Mouse (Mus musculus): ENCODE measurements around the gene Myh6. TPM values are rescaled to one million over a fixed set of nuclear protein-coding genes. Genes with fewer than 3 reads are reported as not detected.

The Myh6 gene
- total RNA-seq, 2 experiments from 2014 or later = 15,879 to 17,172 TPM

DNA sequence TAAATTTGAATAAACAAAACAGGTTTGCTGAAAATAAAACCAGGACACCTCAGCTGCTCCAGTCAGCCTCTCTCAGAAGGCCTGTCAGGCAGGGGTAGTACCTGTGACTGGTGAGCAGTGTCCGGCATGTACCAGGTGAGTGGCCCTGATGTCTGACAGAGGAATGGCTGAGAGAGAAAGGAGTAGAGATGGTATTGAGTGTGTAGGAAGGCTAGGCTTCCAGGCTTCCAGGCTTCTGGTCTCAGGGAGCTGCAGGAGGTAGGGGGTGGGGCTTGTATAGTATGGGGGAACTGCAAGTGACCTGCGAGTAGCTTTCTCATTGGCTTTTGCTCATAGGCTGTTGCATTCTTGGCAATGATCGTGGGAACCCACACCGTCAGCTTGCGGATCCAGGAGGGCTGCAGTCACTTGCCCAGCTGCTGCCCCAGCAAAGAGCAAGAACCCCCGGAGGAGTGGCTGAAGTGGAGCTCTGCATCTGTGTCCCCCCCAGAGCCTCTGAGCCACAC, 34.0 kb downstream of the Myh6 start, which contains the start of gene Il25:
Il25 (plus strand) TSS at position 51 of the 506 bp plus-strand sequence.
- no peak for DNase-seq

DNA sequence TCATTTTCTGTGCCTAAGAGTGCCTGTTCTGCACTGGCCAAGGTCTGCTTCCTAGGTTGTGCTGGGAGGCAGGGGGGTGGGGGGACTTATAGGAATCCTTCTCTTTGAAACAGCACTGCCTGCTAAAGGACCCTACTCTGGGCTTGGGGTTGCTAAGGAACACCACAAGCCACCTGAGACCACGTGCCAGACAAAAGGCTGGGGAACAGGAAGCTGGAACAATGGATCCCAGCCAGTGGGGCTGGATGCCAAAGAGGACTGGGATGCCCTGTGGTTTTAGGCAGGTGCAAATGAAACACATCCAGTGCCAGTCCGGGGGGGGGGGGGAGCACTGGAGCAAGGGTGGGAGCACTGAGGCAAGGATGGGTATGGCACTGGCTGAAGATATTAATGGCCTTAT, 36.3 kb downstream of the Myh6 start:
- peak; percentile 59 for DNase-seq

- no peak for DNase-seq
These were observed 36.9 kb downstream of the Myh6 start for GRCm38 (mm10) chr14:54929801-54930200.

DNA sequence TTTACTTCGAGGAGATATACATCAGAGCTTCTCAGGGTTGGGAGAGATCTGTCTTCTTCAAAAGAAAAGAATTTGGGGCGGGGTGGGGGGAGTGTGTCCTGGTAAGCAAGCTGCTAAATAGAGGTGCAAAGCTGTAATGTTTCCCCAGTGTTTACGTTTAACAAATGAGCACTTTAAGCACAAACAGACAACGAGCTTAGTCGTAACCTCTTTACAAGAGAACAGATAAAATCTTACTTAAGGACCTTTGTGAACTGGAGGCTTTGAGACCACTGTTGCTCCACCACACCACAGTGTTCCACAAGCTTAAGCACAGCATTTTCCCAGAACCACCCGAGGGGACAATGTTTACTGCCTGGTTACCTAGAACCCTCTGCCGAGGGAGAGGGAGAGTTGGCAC, 39.4 kb downstream of the Myh6 start:
- no peak for DNase-seq

DNA sequence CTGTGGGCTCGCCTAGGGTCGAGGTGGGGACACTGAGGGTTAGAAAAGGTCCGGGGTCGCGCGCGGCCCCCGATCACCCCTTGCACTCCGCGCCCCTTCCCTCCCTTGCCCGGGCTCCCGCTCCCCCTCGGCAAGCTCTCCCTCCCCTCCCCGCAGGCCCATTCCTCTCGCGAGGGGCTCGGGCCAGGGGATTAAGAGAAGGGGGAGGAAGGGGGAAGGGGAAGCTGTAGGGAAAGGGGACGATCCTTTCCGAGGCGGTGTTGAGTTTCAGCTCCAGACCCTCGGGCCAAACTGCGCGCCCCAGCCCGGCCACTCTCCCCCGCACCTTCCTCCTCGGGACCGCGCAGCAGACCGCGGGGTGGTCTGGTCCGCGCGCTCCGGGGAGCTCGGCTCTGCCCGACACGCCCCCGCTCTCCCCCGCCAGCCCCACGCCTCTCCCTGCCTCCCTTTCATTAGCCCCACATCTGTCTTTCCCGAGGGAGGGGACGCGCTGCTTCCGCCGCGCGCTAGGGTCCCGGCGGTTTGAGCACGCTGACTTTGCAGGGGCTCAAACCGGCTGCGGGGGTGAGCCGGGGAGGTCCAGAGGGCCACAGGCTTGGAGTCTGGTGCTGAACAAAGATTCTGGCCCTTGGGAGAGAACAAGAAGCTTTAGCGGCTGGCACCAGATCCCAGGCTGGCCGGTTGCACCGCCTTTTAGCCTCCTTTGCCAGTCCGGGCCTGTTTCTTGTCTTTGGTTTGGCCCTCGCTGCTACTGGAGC, 40.1 kb downstream of the Myh6 start:
- peak; percentile 76 for DNase-seq

- DNase-seq = peak; percentile 77
These were observed 41.1 kb downstream of the Myh6 start, which contains the start of gene Efs for GRCm38 (mm10) chr14:54925349-54926342. Gene Efs, minus strand, starts transcription at chr14:54926126.

DNA sequence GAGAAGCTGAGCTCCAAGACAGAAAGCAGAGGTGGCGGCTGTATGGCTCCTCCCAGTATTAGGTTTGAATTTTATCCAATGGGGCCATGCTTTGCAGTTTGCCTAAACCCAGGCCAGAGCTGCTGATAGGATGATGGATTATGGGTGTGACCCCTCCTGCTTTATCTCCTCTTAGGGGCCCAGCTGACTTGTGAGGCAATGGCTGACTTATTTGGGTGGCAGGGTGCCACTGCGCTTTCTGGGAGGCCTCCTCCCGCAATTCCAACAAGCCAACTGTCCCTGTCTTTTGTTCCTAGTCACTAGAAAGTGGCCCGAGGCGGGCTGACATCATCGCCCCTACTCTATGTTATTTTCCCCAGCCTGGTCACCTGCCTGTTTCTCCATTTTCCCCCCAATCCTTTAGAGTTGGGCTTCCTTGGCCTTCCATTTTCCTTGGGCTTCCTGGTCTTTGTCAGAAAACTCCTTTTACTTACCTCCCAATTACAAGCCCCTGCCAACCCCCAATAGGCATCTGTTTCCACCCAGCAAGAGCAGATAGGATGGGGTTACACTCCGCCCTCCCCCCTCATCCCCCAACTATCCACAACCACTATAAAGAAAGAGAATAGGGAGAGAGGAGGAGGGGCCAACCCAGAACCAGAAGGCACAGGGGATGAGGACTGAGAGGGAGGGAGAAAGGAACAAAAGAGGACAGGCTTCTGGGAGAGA, 41.9 kb downstream of the Myh6 start:
- DNase-seq = peak; percentile 72

DNA sequence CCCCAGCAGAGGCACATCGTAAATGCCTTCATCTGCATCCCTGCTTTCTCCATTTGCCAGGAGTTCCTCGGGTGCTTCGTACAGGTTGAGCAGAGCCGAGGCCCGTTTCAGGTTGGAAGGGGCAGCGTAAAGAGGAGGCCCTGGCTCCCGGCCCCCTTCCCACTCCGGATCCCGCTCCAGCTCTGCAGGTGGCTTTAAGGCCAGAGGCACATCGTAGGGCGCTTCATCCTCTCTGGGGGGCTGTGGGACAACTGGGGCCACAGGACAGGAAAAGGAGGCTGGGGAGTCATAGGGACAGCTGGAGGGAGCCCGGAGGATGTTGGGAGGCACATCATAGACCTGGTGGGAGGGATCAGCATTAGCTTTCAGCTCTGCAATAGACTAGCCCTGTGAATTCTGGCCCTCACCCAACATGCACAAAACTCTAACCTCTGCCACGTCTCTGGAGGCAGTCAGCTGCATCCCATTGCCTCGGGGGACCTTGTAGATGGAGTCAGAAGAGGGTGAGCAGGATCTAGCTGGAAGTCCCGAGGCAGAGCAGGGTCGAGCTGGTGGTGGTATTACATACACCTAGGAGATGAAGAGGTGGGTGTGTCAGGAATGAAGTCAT, 46.5 kb downstream of the Myh6 start:
- DNase-seq = no peak

DNA sequence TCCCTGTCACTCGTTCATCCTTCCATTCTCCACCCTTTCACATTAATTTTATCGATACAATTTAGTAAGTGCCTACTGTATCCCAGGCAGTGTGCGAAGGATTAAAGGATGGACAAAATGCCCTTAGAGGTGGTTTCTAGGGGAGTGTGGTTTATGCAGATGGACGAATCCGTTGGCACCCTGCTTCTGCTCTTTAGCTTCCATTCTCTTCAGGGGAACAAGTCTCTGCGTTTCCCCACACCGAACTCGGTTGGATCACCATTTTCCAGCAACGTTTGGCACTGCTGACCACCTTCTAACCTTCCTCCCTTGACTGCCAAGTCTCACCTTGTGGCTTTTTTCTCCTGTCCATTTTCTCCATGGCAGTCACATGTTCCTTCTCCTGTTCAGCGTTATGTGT, 53.4 kb downstream of the Myh6 start:
- no peak for DNase-seq

GRCm38 (mm10) chr14:54912886-54913285, 53.8 kb downstream of the Myh6 start, which contains the start of gene Slc22a17:
Gene Slc22a17, minus strand, starts transcription at chr14:54913132.
- DNase-seq = peak; percentile 68

DNA sequence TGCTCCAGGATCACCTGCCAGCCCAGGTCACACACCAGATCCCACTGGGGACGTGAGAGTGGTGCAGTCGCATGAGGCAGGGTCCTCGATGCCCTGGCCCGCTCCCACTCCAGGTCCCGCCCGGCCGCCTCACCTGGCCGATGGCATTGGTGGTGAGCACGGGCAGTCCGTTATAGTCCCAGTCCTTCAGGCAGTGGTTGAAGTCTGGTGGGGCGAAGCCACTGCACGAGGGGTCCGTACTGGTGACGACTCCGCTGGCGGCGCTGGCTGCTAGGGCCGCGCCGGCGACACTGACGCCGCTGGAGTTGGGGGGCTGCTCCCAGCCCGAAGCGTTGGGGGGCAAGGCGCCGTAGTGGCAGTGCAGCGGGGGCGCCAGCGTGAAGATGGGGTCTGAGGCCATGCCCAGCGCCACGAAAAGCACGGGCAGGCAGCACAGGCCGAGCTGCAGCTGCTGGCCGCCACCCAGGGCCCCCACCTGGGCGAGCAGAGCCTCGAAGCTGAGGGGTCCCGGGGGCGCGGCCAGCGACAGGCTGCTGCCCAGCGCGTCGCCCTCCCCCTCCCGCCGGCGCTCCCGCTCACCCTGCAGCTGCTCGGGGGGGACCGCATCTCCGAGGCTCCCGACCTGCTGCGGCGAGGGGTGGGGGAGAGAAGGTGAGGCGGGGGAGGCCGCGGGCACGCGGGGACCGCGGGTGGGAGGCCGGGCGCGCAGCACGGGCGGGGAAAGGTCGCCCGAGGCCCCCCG, 54.4 kb downstream of the Myh6 start:
- DNase-seq = no peak

DNA sequence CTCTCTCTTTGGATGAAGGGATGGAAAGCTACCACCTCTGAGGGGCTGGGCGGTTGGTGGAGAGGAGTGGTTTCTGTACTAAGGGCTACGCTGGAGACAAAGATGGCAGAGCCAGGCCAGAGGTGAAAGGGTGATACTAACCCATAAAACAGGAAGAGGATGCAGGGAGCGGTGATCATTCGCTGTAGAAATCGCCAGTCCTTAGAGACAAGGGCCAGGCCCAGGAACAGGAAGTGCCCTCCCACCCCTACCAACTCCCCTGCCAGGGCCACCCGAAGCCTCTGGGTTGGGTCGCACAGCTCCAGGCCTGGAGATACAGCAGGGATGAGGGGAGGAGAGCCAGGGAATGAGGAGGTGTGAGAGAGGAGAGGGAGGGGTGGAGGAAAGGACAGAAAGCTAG, 58.0 kb downstream of the Myh6 start:
- no peak for DNase-seq

- DNase-seq = no peak
These were observed 63.1 kb downstream of the Myh6 start for GRCm38 (mm10) chr14:54903641-54904040.

DNA sequence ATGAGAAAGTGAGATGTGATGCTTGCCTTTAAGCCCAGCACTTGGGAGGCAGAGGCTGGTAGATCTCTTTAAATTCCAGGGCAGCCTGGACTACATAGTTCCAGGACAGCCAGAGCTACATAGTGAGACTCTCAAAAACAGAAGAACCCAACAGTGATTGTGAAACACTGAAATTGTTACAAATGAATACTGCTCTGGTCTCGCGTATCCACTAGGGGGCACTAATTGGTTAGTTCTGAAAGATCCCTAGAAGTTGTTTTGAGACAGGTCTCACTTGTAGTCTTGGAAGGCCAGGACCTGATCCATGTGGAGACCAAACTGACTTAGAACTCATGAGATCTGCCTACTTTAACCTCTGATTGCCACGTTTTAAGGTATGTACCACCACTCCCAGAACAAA, 66.3 kb downstream of the Myh6 start:
- peak; percentile 78 for DNase-seq

GRCm38 (mm10) chr14:54897445-54897844, 69.3 kb downstream of the Myh6 start:
- DNase-seq = no peak

GRCm38 (mm10) chr14:54894296-54895151, 72.2 kb downstream of the Myh6 start:
- peak; percentile 73 for DNase-seq

DNA sequence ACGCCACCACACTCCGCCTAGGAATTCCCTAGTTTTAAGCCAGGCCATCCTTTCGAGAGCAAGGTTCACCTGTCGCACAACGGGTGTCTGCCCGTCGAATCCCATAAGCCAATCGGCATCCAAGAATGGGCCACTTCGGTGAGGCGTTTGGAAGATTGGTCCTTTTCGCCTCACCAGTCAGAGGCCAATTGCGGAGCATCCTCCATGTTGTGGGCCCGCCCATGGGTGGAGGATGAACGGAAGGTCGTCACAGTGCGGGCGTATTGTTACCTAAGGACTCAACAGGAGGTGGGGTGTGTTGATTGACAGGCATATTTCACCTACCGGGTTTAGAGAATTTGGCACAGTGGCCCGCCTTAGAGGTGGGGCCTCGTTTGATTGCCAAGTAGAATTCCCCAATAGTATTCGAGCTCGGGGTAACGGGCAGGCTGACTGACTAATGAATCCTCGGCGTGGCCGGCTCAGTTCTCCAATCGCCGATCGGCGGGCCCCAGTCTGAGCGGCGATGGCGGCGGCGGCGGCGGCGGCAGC, 73.0 kb downstream of the Myh6 start:
- DNase-seq = peak; percentile 98

GRCm38 (mm10) chr14:54892200-54892599, 74.5 kb downstream of the Myh6 start, which contains the start of gene Pabpn1:
Gene Pabpn1, plus strand, starts transcription at chr14:54892500.
- no peak for DNase-seq
